Mouse (Mus musculus): ENCODE measurements around the gene Hcn1. TPM values are rescaled to one million over a fixed set of nuclear protein-coding genes. Genes with fewer than 3 reads are reported as not detected.

Hcn1 gene
- polyA plus RNA-seq (2015; fragmentation: Nextera tagmentation; extraction: Ambion mirVana): 0.67 and 0.87 TPM in 2 replicates

- H3K4me2 ChIP-seq (ENCODE audit: low read length): peak within 1 kb of the TSS; percentile 89
- WGBS: under 1% methylated on average over 39 of the region's 45 CpGs
- H3K4me3 ChIP-seq (replicated peaks; ENCODE audit: low read length): peak within 1 kb of the TSS; percentile 85
- peaks cover 7% of the 10 kb centered on the region; the same call in 1 of the 2 replicates for H3K27me3 ChIP-seq (replicated peaks; ENCODE audit: control insufficient read depth, insufficient read depth, low read length)
- H3K9me3 ChIP-seq (ENCODE audit: control insufficient read depth, low read length): no peaks in the 10 kb centered on the region
- H3K27ac ChIP-seq (ENCODE audit: low read length): peak within 1 kb of the TSS; percentile 23; the same call in 1 of the 2 replicates
- H3K9ac ChIP-seq (replicated peaks; ENCODE audit: low read depth, low read length): peak within 1 kb of the TSS; percentile 75
- peaks cover 7% of the 10 kb centered on the region for H3K4me1 ChIP-seq (replicated peaks; ENCODE audit: control insufficient read depth, insufficient read depth, low read length)
- ATAC-seq: peak; percentile 99
- H3K36me3 ChIP-seq (ENCODE audit: control insufficient read depth, insufficient read depth): no peaks in the 10 kb centered on the region
Observed at GRCm38 (mm10) chr13:117602181-117602580, at the start of gene Hcn1. TSS of gene Hcn1 (plus strand) at chr13:117602320.

- Histone ChIP-seq H3K36me3 (ENCODE audit: control insufficient read depth, insufficient read depth) (no peaks in the 10 kb centered on the region), H3K4me2 (ENCODE audit: low read length) (no peak overlapping the region), H3K4me3 (replicated peaks; ENCODE audit: low read length) (no peak overlapping the region), H3K27me3 (replicated peaks; ENCODE audit: control insufficient read depth, insufficient read depth, low read length) (no peaks in the 10 kb centered on the region), H3K9me3 (ENCODE audit: control insufficient read depth, low read length) (no peaks in the 10 kb centered on the region), H3K27ac (ENCODE audit: low read length) (no peak overlapping the region), H3K4me1 (replicated peaks; ENCODE audit: control insufficient read depth, insufficient read depth, low read length) (no peaks in the 10 kb centered on the region), H3K9ac (replicated peaks; ENCODE audit: low read depth, low read length) (no peak overlapping the region)
- ATAC-seq: no peak
- 69% methylated on average over 8 of the region's 8 CpGs for whole genome bisulfite sequencing
Observed at GRCm38 (mm10) chr13:117567251-117567650, 34.9 kb upstream of the Hcn1 start.

- ATAC-seq: no peak
- no peaks in the 10 kb centered on the region for H3K9me3 ChIP-seq (ENCODE audit: control insufficient read depth, low read length)
- H3K9ac ChIP-seq (replicated peaks; ENCODE audit: low read depth, low read length): no peak overlapping the region
- H3K27me3 ChIP-seq (replicated peaks; ENCODE audit: control insufficient read depth, insufficient read depth, low read length): no peaks in the 10 kb centered on the region
- H3K4me2 ChIP-seq (ENCODE audit: low read length): no peak overlapping the region
- H3K4me1 ChIP-seq (replicated peaks; ENCODE audit: control insufficient read depth, insufficient read depth, low read length): no peaks in the 10 kb centered on the region
- no peak overlapping the region for H3K4me3 ChIP-seq (replicated peaks; ENCODE audit: low read length)
- no peak overlapping the region for H3K27ac ChIP-seq (ENCODE audit: low read length)
- no peaks in the 10 kb centered on the region for H3K36me3 ChIP-seq (ENCODE audit: control insufficient read depth, insufficient read depth)
- WGBS: 15% methylated on average over 3 of the region's 3 CpGs
Observed at GRCm38 (mm10) chr13:117571747-117572146, 30.4 kb upstream of the Hcn1 start.

GRCm38 (mm10) chr13:117594494-117595182, 7.5 kb upstream of the Hcn1 start:
- H3K9ac ChIP-seq (replicated peaks; ENCODE audit: low read depth, low read length): no peak overlapping the region
- no peak overlapping the region for H3K27ac ChIP-seq (ENCODE audit: low read length)
- H3K4me2 ChIP-seq (ENCODE audit: low read length): no peak overlapping the region
- no peaks in the 10 kb centered on the region for H3K27me3 ChIP-seq (replicated peaks; ENCODE audit: control insufficient read depth, insufficient read depth, low read length)
- no peak for ATAC-seq
- no peaks in the 10 kb centered on the region for H3K36me3 ChIP-seq (ENCODE audit: control insufficient read depth, insufficient read depth)
- no peaks in the 10 kb centered on the region for H3K9me3 ChIP-seq (ENCODE audit: control insufficient read depth, low read length)
- WGBS: 56% methylated on average over 10 of the region's 10 CpGs
- no peaks in the 10 kb centered on the region for H3K4me1 ChIP-seq (replicated peaks; ENCODE audit: control insufficient read depth, insufficient read depth, low read length)
- no peak overlapping the region for H3K4me3 ChIP-seq (replicated peaks; ENCODE audit: low read length)

- ATAC-seq: no peak
- H3K9ac ChIP-seq (replicated peaks; ENCODE audit: low read depth, low read length): no peak overlapping the region
- no peaks in the 10 kb centered on the region for H3K9me3 ChIP-seq (ENCODE audit: control insufficient read depth, low read length)
- no peak overlapping the region for H3K4me2 ChIP-seq (ENCODE audit: low read length)
- no peaks in the 10 kb centered on the region for H3K27me3 ChIP-seq (replicated peaks; ENCODE audit: control insufficient read depth, insufficient read depth, low read length)
- H3K36me3 ChIP-seq (ENCODE audit: control insufficient read depth, insufficient read depth): no peaks in the 10 kb centered on the region
- H3K4me3 ChIP-seq (replicated peaks; ENCODE audit: low read length): no peak overlapping the region
- H3K27ac ChIP-seq (ENCODE audit: low read length): no peak overlapping the region
- H3K4me1 ChIP-seq (replicated peaks; ENCODE audit: control insufficient read depth, insufficient read depth, low read length): no peaks in the 10 kb centered on the region
- 15% methylated on average over 3 of the region's 3 CpGs for WGBS
Observed at GRCm38 (mm10) chr13:117595183-117595532, 7.0 kb upstream of the Hcn1 start.

- WGBS: 62% methylated on average over 9 of the region's 9 CpGs
- H3K36me3 ChIP-seq (ENCODE audit: control insufficient read depth, insufficient read depth): no peaks in the 10 kb centered on the region
- no peak overlapping the region for H3K4me3 ChIP-seq (replicated peaks; ENCODE audit: low read length)
- peaks cover 7% of the 10 kb centered on the region for H3K4me1 ChIP-seq (replicated peaks; ENCODE audit: control insufficient read depth, insufficient read depth, low read length)
- no peak overlapping the region for H3K27ac ChIP-seq (ENCODE audit: low read length)
- peaks cover 7% of the 10 kb centered on the region; the same call in 1 of the 2 replicates for H3K27me3 ChIP-seq (replicated peaks; ENCODE audit: control insufficient read depth, insufficient read depth, low read length)
- no peak overlapping the region for H3K9ac ChIP-seq (replicated peaks; ENCODE audit: low read depth, low read length)
- no peaks in the 10 kb centered on the region for H3K9me3 ChIP-seq (ENCODE audit: control insufficient read depth, low read length)
- ATAC-seq: no peak
- H3K4me2 ChIP-seq (ENCODE audit: low read length): no peak overlapping the region
Observed at GRCm38 (mm10) chr13:117601331-117601965, 672 bp upstream of the Hcn1 start.

GRCm38 (mm10) chr13:117602617-117603358, 668 bp downstream of the Hcn1 start:
- H3K36me3 ChIP-seq (ENCODE audit: control insufficient read depth, insufficient read depth): no peaks in the 10 kb centered on the region
- WGBS: under 1% methylated on average over 61 of the region's 62 CpGs
- peak; percentile 77 for ATAC-seq
- no peaks in the 10 kb centered on the region for H3K9me3 ChIP-seq (ENCODE audit: control insufficient read depth, low read length)
- H3K27ac ChIP-seq (ENCODE audit: low read length): peak overlapping the region; percentile 23; the same call in 1 of the 2 replicates
- peaks cover 7% of the 10 kb centered on the region; the same call in 1 of the 2 replicates for H3K27me3 ChIP-seq (replicated peaks; ENCODE audit: control insufficient read depth, insufficient read depth, low read length)
- H3K4me1 ChIP-seq (replicated peaks; ENCODE audit: control insufficient read depth, insufficient read depth, low read length): peaks cover 7% of the 10 kb centered on the region
- peak overlapping the region; percentile 85 for H3K4me3 ChIP-seq (replicated peaks; ENCODE audit: low read length)
- peak overlapping the region; percentile 89 for H3K4me2 ChIP-seq (ENCODE audit: low read length)
- H3K9ac ChIP-seq (replicated peaks; ENCODE audit: low read depth, low read length): peak overlapping the region; percentile 75

GRCm38 (mm10) chr13:117603421-117603820, 1.3 kb downstream of the Hcn1 start:
- Histone ChIP-seq H3K4me1 (replicated peaks; ENCODE audit: control insufficient read depth, insufficient read depth, low read length) (peaks cover 7% of the 10 kb centered on the region), H3K4me2 (ENCODE audit: low read length) (peak overlapping the region; percentile 89), H3K36me3 (ENCODE audit: control insufficient read depth, insufficient read depth) (no peaks in the 10 kb centered on the region), H3K4me3 (replicated peaks; ENCODE audit: low read length) (peak overlapping the region; percentile 85), H3K27me3 (replicated peaks; ENCODE audit: control insufficient read depth, insufficient read depth, low read length) (peaks cover 7% of the 10 kb centered on the region; the same call in 1 of the 2 replicates), H3K27ac (ENCODE audit: low read length) (no peak overlapping the region), H3K9ac (replicated peaks; ENCODE audit: low read depth, low read length) (peak overlapping the region; percentile 75; the same call in 1 of the 2 replicates), H3K9me3 (ENCODE audit: control insufficient read depth, low read length) (no peaks in the 10 kb centered on the region)
- no peak for ATAC-seq
- 6% methylated on average over 11 of the region's 11 CpGs for WGBS

GRCm38 (mm10) chr13:117604073-117604472, 2.0 kb downstream of the Hcn1 start:
- Histone ChIP-seq H3K4me2 (ENCODE audit: low read length) (peak overlapping the region; percentile 89), H3K4me1 (replicated peaks; ENCODE audit: control insufficient read depth, insufficient read depth, low read length) (peaks cover 7% of the 10 kb centered on the region), H3K9ac (replicated peaks; ENCODE audit: low read depth, low read length) (no peak overlapping the region), H3K4me3 (replicated peaks; ENCODE audit: low read length) (peak overlapping the region; percentile 85), H3K9me3 (ENCODE audit: control insufficient read depth, low read length) (no peaks in the 10 kb centered on the region), H3K36me3 (ENCODE audit: control insufficient read depth, insufficient read depth) (no peaks in the 10 kb centered on the region), H3K27me3 (replicated peaks; ENCODE audit: control insufficient read depth, insufficient read depth, low read length) (peaks cover 7% of the 10 kb centered on the region; the same call in 1 of the 2 replicates), H3K27ac (ENCODE audit: low read length) (no peak overlapping the region)
- ATAC-seq: no peak
- WGBS: 31% methylated on average over 7 of the region's 7 CpGs

Data from forebrain, embryonic 16.5 days (tissue).